Mouse (Mus musculus) liver, embryonic 14.5 days (tissue): ENCODE measurements at regions not wholly inside any gene's neighbourhood (a gene's known extent, or its start where the extent isn't known, plus 50 kb on each side); places are given as distances from the start of the nearest gene placed in this dataset.

Experiments used
- ATAC-seq: fragments of 200-750 bp; cut with Nextera tagmentation; 2 replicates; pipeline ENCODE4 v1.8.0; 2017; ENCODE audit warnings: moderate number of reproducible peaks, mild to moderate bottlenecking, moderate library complexity; ENCODE audit not compliant: insufficient read depth
- DNase-seq, 3 experiments: peaks; one replicate each; pipeline ENCODE4 v3.0.0-alpha.2; 2012 to 2013; ENCODE audit warnings: low read depth in 3 of 3, low spot score in 3 of 3
- H3K27ac ChIP-seq: fragments of 300-500 bp; sonication (generic); 2 replicates; pipeline ENCODE4 v1.5.1; 2014; ENCODE audit warnings: moderate library complexity, mild to moderate bottlenecking, control low read depth, inconsistent platforms
- H3K27me3 ChIP-seq: fragments of 300-500 bp; sonication (generic); 2 replicates; pipeline ENCODE4 v1.6.1; 2014; ENCODE audit warnings: mild to moderate bottlenecking, low read length, moderate library complexity; ENCODE audit not compliant: control insufficient read depth, insufficient read depth
- H3K36me3 ChIP-seq: fragments of 300-500 bp; sonication (generic); replicated peaks from 2 replicates; pipeline ENCODE4 v1.6.1; 2014; ENCODE audit warnings: low read depth; ENCODE audit not compliant: control insufficient read depth, insufficient read depth
- H3K4me1 ChIP-seq, 2 experiments: fragments of 200-500 bp in 1 of 2; fragments of 300-500 bp in 1 of 2; sonication (generic) in 1 of 2; replicated peaks; 2 replicates each; pipeline ENCODE4 v1.6.1; 2012 to 2014; ENCODE audit warnings: antibody characterized with exemption in 1 of 2, inconsistent platforms in 1 of 2, low read length in 1 of 2; ENCODE audit not compliant: control insufficient read depth in 2 of 2, insufficient read depth in 2 of 2
- H3K4me2 ChIP-seq: fragments of 300-500 bp; sonication (generic); 2 replicates; pipeline ENCODE4 v1.6.1; 2014; ENCODE audit warnings: low read depth, mild to moderate bottlenecking, control low read depth, moderate library complexity
- H3K4me3 ChIP-seq, 2 experiments: fragments of 200-500 bp in 1 of 2; fragments of 300-500 bp in 1 of 2; sonication (generic) in 1 of 2; 2 replicates each; pipeline ENCODE4 v1.5.1; 2012 to 2014; ENCODE audit warnings: low read depth in 2 of 2, low read length in 2 of 2, mild to moderate bottlenecking in 2 of 2, control low read depth in 1 of 2, inconsistent platforms in 1 of 2, moderate library complexity in 1 of 2; ENCODE audit not compliant: insufficient read depth in 1 of 2
- H3K9ac ChIP-seq: fragments of 300-500 bp; sonication (generic); replicated peaks from 2 replicates; pipeline ENCODE4 v1.6.1; 2014; ENCODE audit warnings: mild to moderate bottlenecking, control low read depth, moderate library complexity
- H3K9me3 ChIP-seq: fragments of 300-500 bp; sonication (generic); 2 replicates; pipeline ENCODE4 v1.6.1; 2016; ENCODE audit warnings: low read length, mixed read lengths; ENCODE audit not compliant: control insufficient read depth
- CTCF ChIP-seq: IDR thresholded peaks from 2 replicates; pipeline ENCODE4 v1.5.1; 2016; ENCODE audit warnings: antibody characterized with exemption, low read depth, control low read depth
- EP300 ChIP-seq: IDR thresholded peaks from 2 replicates; pipeline ENCODE4 v1.6.1; 2016; ENCODE audit warnings: antibody characterized with exemption, low read depth
- WGBS: fragments of 180-500 bp; shearing (Covaris S2); extraction: QIAGEN DNeasy Blood & Tissue Kit; methylation state at CpG from one replicate; pipeline ENCODE4 v1.1.7; 2014; ENCODE audit not compliant: insufficient replicate concordance; 5-methylcytosine and 5-hydroxymethylcytosine counted together

DNA sequence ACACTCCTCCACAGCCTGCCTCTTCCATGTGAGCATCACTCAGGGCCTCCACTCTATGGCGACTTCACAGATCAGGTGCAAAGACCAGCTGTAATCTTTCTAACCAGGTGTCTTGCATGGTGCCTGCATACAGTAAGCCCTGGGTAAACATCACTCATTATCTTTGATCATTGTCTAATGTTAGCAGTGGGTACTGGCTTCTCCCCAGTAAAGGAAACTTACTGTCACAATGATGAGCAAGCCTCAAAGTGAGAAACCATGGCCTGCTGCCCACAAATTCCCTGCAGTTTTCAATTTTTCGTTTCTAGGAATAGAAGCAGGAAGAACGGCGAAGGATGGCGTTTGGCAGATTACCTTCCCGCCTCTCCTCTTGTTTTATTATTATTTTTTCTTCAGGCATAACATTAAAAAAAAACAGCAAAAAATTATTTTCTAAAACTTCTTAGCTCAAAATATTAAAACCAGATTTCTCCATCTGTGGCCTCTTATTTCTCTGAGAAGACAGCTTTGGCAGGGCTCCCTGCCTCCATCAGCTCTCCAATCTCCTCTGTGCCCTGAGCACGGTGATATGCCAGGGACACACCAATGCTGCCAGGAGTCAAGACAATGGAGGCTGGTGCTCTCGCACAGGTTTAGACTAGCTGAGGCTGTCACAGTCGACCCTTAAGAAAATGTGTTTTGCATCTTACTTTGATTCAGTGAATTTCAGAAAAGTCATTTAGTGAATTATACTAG is 169.2 kb upstream of the Cxcl12 start:
- ATAC-seq (no peak), DNase-seq (no peak)
- Histone ChIP-seq H3K27me3 (no peaks in the 10 kb centered on the region), H3K4me3 (no peak overlapping the region), H3K9ac (no peak overlapping the region), H3K4me1 (no peaks in the 10 kb centered on the region), H3K36me3 (no peaks in the 10 kb centered on the region), H3K9me3 (no peaks in the 10 kb centered on the region), H3K4me2 (no peak overlapping the region), H3K27ac (no peak overlapping the region)
- TF ChIP-seq CTCF (no peak), EP300 (no peak)
- WGBS: 62% methylated on average over 9 of the region's 9 CpGs

DNA sequence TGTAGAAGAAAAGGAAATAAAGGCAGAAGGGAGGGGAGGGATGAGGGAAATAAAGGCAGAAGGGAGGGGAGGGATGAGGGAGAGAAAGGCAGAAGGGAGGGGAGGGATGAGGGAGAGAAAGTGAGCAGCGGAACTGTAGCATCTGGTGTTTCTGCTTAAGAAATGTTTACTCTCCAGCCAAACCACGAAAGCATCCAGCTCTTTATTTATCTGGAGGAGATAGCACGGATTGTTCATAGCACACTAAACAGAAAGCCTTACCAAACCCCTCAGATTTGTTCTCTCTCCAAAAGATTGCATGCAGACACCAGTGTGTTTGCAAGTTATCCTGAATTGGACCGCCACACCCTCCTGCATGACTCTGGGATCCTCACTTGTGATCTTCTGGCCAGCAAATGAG is 168.4 kb upstream of the Cxcl12 start:
- H3K27ac ChIP-seq: no peak overlapping the region
- WGBS: 37% methylated on average over 4 of the region's 4 CpGs
- DNase-seq: no peak
- H3K4me2 ChIP-seq: no peak overlapping the region
- TF ChIP-seq CTCF: no peak
- no peak for TF ChIP-seq EP300
- H3K4me3 ChIP-seq: no peak overlapping the region
- no peak for ATAC-seq
- no peaks in the 10 kb centered on the region for H3K27me3 ChIP-seq
- no peaks in the 10 kb centered on the region for H3K9me3 ChIP-seq
- H3K36me3 ChIP-seq: no peaks in the 10 kb centered on the region
- H3K4me1 ChIP-seq: no peaks in the 10 kb centered on the region
- H3K9ac ChIP-seq: no peak overlapping the region

DNA sequence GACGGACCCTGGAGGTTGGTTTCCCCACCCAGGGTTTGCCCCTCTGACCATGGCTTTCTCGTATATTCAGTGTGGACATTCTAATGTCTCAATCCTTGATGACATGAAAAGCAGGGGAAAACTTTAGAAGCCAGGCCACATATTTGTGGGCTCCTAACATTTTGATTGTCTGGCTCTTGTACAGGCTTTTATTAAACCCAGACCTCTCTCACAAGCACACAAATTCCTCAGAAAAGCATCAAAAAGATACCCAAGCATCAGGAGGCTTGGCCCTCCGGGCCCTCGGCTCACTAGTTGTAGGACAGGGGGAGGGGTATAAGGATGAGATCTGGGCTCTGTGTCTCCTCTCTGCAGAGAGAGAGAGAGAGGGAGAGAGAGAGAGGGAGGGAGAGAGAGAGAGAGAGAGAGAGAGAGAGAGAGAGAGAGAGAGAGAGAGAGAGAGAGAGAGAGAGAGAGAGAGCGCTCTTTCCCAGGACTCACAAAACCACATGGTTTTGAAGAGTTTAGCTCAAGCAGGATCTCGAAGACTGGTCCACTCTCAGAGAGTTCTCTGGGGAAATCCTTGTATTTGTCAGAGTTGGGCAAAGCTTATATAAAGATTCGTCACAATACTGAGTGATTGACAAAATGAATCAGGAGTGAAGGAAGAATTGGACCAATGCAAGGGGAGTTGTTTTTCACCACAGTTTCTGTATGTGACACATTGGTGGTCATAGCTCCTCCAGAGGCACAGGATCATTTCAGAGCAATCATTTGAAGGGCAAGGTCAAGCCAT is 167.2 kb upstream of the Cxcl12 start:
- Histone ChIP-seq H3K36me3 (no peaks in the 10 kb centered on the region), H3K4me2 (no peak overlapping the region), H3K27ac (no peak overlapping the region), H3K4me1 (no peaks in the 10 kb centered on the region), H3K9ac (no peak overlapping the region), H3K27me3 (no peaks in the 10 kb centered on the region), H3K4me3 (no peak overlapping the region), H3K9me3 (no peaks in the 10 kb centered on the region)
- TF ChIP-seq EP300: no peak
- DNase-seq: no peak
- WGBS: 50% methylated on average over 7 of the region's 7 CpGs
- no peak for ATAC-seq

DNA sequence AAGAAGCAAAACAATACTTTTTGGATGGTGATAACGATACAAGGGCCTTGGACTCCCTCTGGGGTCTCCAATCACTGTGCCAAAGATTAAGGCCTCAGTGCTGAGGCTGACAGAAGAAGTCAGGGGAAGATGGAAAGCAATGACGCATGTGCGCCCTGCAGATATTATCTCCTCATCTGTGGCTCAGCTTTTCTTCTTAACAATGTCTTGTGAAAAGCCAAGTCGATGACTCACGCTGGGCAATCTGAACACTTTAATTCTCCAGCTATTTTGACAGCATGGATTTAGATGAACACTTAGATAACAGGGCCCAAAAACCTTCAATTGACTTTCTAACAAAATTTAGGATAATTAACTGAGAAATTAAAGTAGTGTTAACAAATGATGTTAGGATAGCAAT is 155.7 kb upstream of the Cxcl12 start:
- H3K9me3 ChIP-seq: no peaks in the 10 kb centered on the region
- H3K4me3 ChIP-seq: no peak overlapping the region
- DNase-seq (no peak), ATAC-seq (no peak)
- no peaks in the 10 kb centered on the region for H3K36me3 ChIP-seq
- no peaks in the 10 kb centered on the region for H3K4me1 ChIP-seq
- no peak overlapping the region for H3K4me2 ChIP-seq
- no peak overlapping the region for H3K27ac ChIP-seq
- H3K27me3 ChIP-seq: no peaks in the 10 kb centered on the region
- no peak overlapping the region for H3K9ac ChIP-seq
- WGBS: 66% methylated on average over 5 of the region's 5 CpGs
- TF ChIP-seq EP300: no peak
- no peak for TF ChIP-seq CTCF

DNA sequence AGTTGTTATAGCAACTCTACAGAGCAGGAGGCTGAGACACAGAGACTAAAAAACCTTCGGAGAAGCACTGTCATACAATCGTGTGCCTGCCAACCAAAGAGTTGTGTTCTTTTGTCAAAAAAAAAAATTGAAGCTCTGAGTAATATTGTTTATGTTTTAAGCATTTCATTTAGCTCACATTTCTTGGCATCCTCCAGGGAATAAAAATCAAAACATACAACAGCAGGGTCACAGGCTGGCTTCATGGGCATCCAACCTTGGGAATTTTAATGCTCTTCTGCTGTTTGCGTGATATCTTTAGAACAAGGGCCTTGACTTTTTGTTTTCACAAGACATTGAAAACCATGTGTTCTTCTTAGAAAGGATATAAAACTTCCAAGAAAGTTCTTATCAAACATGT is 152.9 kb upstream of the Cxcl12 start:
- Histone ChIP-seq H3K36me3 (no peaks in the 10 kb centered on the region), H3K4me1 (no peaks in the 10 kb centered on the region), H3K27me3 (no peaks in the 10 kb centered on the region), H3K9ac (no peak overlapping the region), H3K4me2 (no peak overlapping the region), H3K9me3 (no peaks in the 10 kb centered on the region), H3K4me3 (no peak overlapping the region), H3K27ac (no peak overlapping the region)
- DNase-seq: no peak
- WGBS: 70% methylated on average over 3 of the region's 3 CpGs
- ATAC-seq: no peak
- TF ChIP-seq EP300: no peak
